Mouse (Mus musculus): ENCODE measurements at regions not wholly inside any gene's neighbourhood (a gene's known extent, or its start where the extent isn't known, plus 50 kb on each side); places are given as distances from the start of the nearest gene placed in this dataset.

GRCm38 (mm10) chr7:72501431-72501830 lies 195.0 kb upstream of the Mctp2 start:
- DNase-seq (ENCODE audit: low spot score): no peak

GRCm38 (mm10) chr7:72503756-72504155 lies 197.3 kb upstream of the Mctp2 start:
- no peak for DNase-seq (ENCODE audit: low spot score)

- DNase-seq (ENCODE audit: low spot score): no peak
These were observed 197.9 kb upstream of the Mctp2 start for GRCm38 (mm10) chr7:72504268-72504667.

GRCm38 (mm10) chr7:72505732-72506460 lies 199.5 kb upstream of the Mctp2 start:
- no peak for DNase-seq (ENCODE audit: low spot score)

- no peak for DNase-seq (ENCODE audit: low spot score)
These were observed 201.5 kb upstream of the Mctp2 start for GRCm38 (mm10) chr7:72507946-72508345.

GRCm38 (mm10) chr7:72510116-72510515 lies 203.7 kb upstream of the Mctp2 start:
- DNase-seq (ENCODE audit: low spot score): no peak

GRCm38 (mm10) chr7:72513446-72513845 lies 207.0 kb upstream of the Mctp2 start:
- DNase-seq (ENCODE audit: low spot score): no peak

GRCm38 (mm10) chr7:72514851-72515250 lies 208.4 kb upstream of the Mctp2 start:
- DNase-seq (ENCODE audit: low spot score): no peak

GRCm38 (mm10) chr7:72518421-72518972 lies 212.1 kb upstream of the Mctp2 start:
- peak; percentile 13 for DNase-seq (ENCODE audit: low spot score)

- no peak for DNase-seq (ENCODE audit: low spot score)
These were observed 213.1 kb upstream of the Mctp2 start for GRCm38 (mm10) chr7:72519359-72520115.

GRCm38 (mm10) chr7:72528873-72529272 lies 222.5 kb upstream of the Mctp2 start:
- DNase-seq (ENCODE audit: low spot score): no peak

GRCm38 (mm10) chr7:72538288-72538687 lies 231.9 kb upstream of the Mctp2 start:
- no peak for DNase-seq (ENCODE audit: low spot score)

- no peak for DNase-seq (ENCODE audit: low spot score)
These were observed 233.5 kb upstream of the Mctp2 start for GRCm38 (mm10) chr7:72539915-72540314.

GRCm38 (mm10) chr7:72541521-72542478 lies 235.4 kb upstream of the Mctp2 start:
- no peak for DNase-seq (ENCODE audit: low spot score)

- DNase-seq (ENCODE audit: low spot score): no peak
These were observed 237.1 kb upstream of the Mctp2 start for GRCm38 (mm10) chr7:72543501-72543900.

- DNase-seq (ENCODE audit: low spot score): peak; percentile 29
These were observed 237.5 kb upstream of the Mctp2 start for GRCm38 (mm10) chr7:72543946-72544345.

GRCm38 (mm10) chr7:72567378-72567777 lies 261.0 kb upstream of the Mctp2 start:
- no peak for DNase-seq (ENCODE audit: low spot score)

- no peak for DNase-seq (ENCODE audit: low spot score)
These were observed 262.8 kb upstream of the Mctp2 start for GRCm38 (mm10) chr7:72569177-72569576.

- DNase-seq (ENCODE audit: low spot score): no peak
These were observed 267.9 kb upstream of the Mctp2 start for GRCm38 (mm10) chr7:72574316-72574715.

GRCm38 (mm10) chr7:72584427-72584826 lies 278.0 kb upstream of the Mctp2 start:
- no peak for DNase-seq (ENCODE audit: low spot score)

GRCm38 (mm10) chr7:72589241-72589668 lies 282.8 kb upstream of the Mctp2 start:
- peak; percentile 32 for DNase-seq (ENCODE audit: low spot score)
